Mouse (Mus musculus) limb, embryonic 14.5 days (tissue): ENCODE results near the gene Camta1. TPM values are rescaled to one million over a fixed set of nuclear protein-coding genes. Genes with fewer than 3 reads are reported as not detected.

Source experiments
- ATAC-seq: fragments of 200-750 bp; cut with Nextera tagmentation; 2 replicates; pipeline ENCODE4 v1.8.0; 2017; ENCODE audit warnings: low read depth, moderate number of reproducible peaks, moderate TSS enrichment; ENCODE audit not compliant: low FRiP score
- DNase-seq: peaks from one replicate; pipeline ENCODE4 v3.0.0-alpha.2; 2015; ENCODE audit warnings: low spot score
- H3K27ac ChIP-seq: fragments of 300-500 bp; sonication (generic); replicated peaks from 2 replicates; pipeline ENCODE4 v1.5.1; 2014; ENCODE audit warnings: low read depth, mild to moderate bottlenecking, low read length, moderate library complexity, mixed read lengths
- H3K27me3 ChIP-seq: fragments of 300-500 bp; sonication (generic); 2 replicates; pipeline ENCODE4 v1.6.1; 2014; ENCODE audit warnings: low read length, mixed read lengths; ENCODE audit not compliant: control insufficient read depth, insufficient read depth
- H3K36me3 ChIP-seq: fragments of 300-500 bp; sonication (generic); 2 replicates; pipeline ENCODE4 v1.6.1; 2014; ENCODE audit warnings: mild to moderate bottlenecking, low read length, moderate library complexity, mixed read lengths; ENCODE audit not compliant: control insufficient read depth, insufficient read depth
- H3K4me1 ChIP-seq: fragments of 300-500 bp; sonication (generic); 2 replicates; pipeline ENCODE4 v1.6.1; 2014; ENCODE audit warnings: antibody characterized with exemption, low read length, mixed read lengths; ENCODE audit not compliant: control insufficient read depth, insufficient read depth
- H3K4me2 ChIP-seq: fragments of 300-500 bp; sonication (generic); replicated peaks from 2 replicates; pipeline ENCODE4 v1.6.1; 2014; ENCODE audit warnings: low read depth, mild to moderate bottlenecking, low read length, moderate library complexity; ENCODE audit not compliant: severe bottlenecking
- H3K4me3 ChIP-seq: fragments of 300-500 bp; sonication (generic); replicated peaks from 2 replicates; pipeline ENCODE4 v1.5.1; 2014; ENCODE audit warnings: low read length
- H3K9ac ChIP-seq: fragments of 300-500 bp; sonication (generic); 2 replicates; pipeline ENCODE4 v1.6.1; 2014; ENCODE audit warnings: mild to moderate bottlenecking, low read depth, low read length, moderate library complexity; ENCODE audit not compliant: severe bottlenecking
- H3K9me3 ChIP-seq: fragments of 300-500 bp; sonication (generic); 2 replicates; pipeline ENCODE4 v1.6.1; 2016; ENCODE audit warnings: low read length; ENCODE audit not compliant: control insufficient read depth
- POLR2A ChIP-seq: fragments of 200-500 bp; IDR thresholded peaks from 2 replicates; pipeline ENCODE4 v1.8.0; 2012; ENCODE audit warnings: inconsistent platforms, mild to moderate bottlenecking, moderate library complexity, borderline replicate concordance; ENCODE audit not compliant: insufficient read depth, insufficient read length; ENCODE audit errors: extremely low read depth
- WGBS: fragments of 180-500 bp; shearing (Covaris S2); extraction: QIAGEN DNeasy Blood & Tissue Kit; methylation state at CpG from one replicate; pipeline ENCODE4 v1.1.7; 2014; 5-methylcytosine and 5-hydroxymethylcytosine counted together
- polyA plus RNA-seq, 2 experiments: library from polyadenylated mRNA; depleted of rRNA in 1 of 2; stranded (reverse) in 1 of 2; unstranded in 1 of 2; fragments of >200 nt; fragmentation: Nextera tagmentation in 1 of 2; extraction: Ambion mirVana in 1 of 2; gene quantifications; 2 replicates each; pipeline versions ENCODE4 v1.2.1 to v1.2.3; 2012 to 2014

Gene Camta1
- polyA plus RNA-seq, 2 experiments, result 28.6 to 78.8 TPM

GRCm38 (mm10) chr4:151757261-151757660 lies 104.4 kb downstream of the Camta1 start:
- WGBS, result 94% methylated on average over 3 of the region's 3 CpGs

GRCm38 (mm10) chr4:151756400-151756799 lies 105.3 kb downstream of the Camta1 start:
- Histone ChIP-seq H3K36me3 (no peaks in the 10 kb centered on the region), H3K4me2 (no peak overlapping the region), H3K4me1 (peaks cover 3% of the 10 kb centered on the region; the same call in 1 of the 2 replicates), H3K4me3 (no peak overlapping the region), H3K27me3 (no peaks in the 10 kb centered on the region), H3K9ac (no peak overlapping the region), H3K9me3 (no peaks in the 10 kb centered on the region), H3K27ac (no peak overlapping the region)
- no peak for ATAC-seq
- TF ChIP-seq POLR2A, result no peak
- 38% methylated on average over 10 of the region's 10 CpGs for WGBS
- DNase-seq, result no peak

More at GRCm38 (mm10) chr4:151757261-151757660, 104.4 kb downstream of the Camta1 start:
- H3K27me3 ChIP-seq, result no peaks in the 10 kb centered on the region
- H3K4me1 ChIP-seq, result peaks cover 3% of the 10 kb centered on the region; the same call in 1 of the 2 replicates
- no peaks in the 10 kb centered on the region for H3K36me3 ChIP-seq
- no peak overlapping the region for H3K4me2 ChIP-seq
- no peak for TF ChIP-seq POLR2A
- no peak overlapping the region for H3K4me3 ChIP-seq
- no peak for ATAC-seq
- no peak overlapping the region for H3K9ac ChIP-seq
- H3K9me3 ChIP-seq, result no peaks in the 10 kb centered on the region
- H3K27ac ChIP-seq, result no peak overlapping the region
- DNase-seq, result no peak

GRCm38 (mm10) chr4:151753231-151753630 lies 108.4 kb downstream of the Camta1 start:
- Histone ChIP-seq H3K4me2 (no peak overlapping the region), H3K36me3 (no peaks in the 10 kb centered on the region), H3K27me3 (no peaks in the 10 kb centered on the region), H3K4me1 (peaks cover 3% of the 10 kb centered on the region; the same call in 1 of the 2 replicates), H3K27ac (no peak overlapping the region), H3K9me3 (no peaks in the 10 kb centered on the region), H3K9ac (no peak overlapping the region), H3K4me3 (no peak overlapping the region)
- 49% methylated on average over 10 of the region's 10 CpGs for WGBS
- no peak for DNase-seq
- no peak for TF ChIP-seq POLR2A
- no peak for ATAC-seq

GRCm38 (mm10) chr4:151752551-151752950 lies 109.1 kb downstream of the Camta1 start:
- Histone ChIP-seq H3K27ac (no peak overlapping the region), H3K36me3 (no peaks in the 10 kb centered on the region), H3K4me3 (no peak overlapping the region), H3K9me3 (no peaks in the 10 kb centered on the region), H3K9ac (no peak overlapping the region), H3K4me1 (peaks cover 3% of the 10 kb centered on the region; the same call in 1 of the 2 replicates), H3K27me3 (no peaks in the 10 kb centered on the region), H3K4me2 (no peak overlapping the region)
- 52% methylated on average over 7 of the region's 7 CpGs for WGBS
- no peak for DNase-seq
- no peak for ATAC-seq
- no peak for TF ChIP-seq POLR2A

GRCm38 (mm10) chr4:151751270-151751945 lies 110.3 kb downstream of the Camta1 start:
- DNase-seq (no peak), ATAC-seq (no peak)
- H3K9ac ChIP-seq, result no peak overlapping the region
- no peak overlapping the region for H3K4me2 ChIP-seq
- no peaks in the 10 kb centered on the region for H3K9me3 ChIP-seq
- no peak overlapping the region for H3K27ac ChIP-seq
- H3K4me1 ChIP-seq, result peaks cover 3% of the 10 kb centered on the region; the same call in 1 of the 2 replicates
- no peak for TF ChIP-seq POLR2A
- no peaks in the 10 kb centered on the region for H3K36me3 ChIP-seq
- no peaks in the 10 kb centered on the region for H3K27me3 ChIP-seq
- WGBS, result 83% methylated on average over 15 of the region's 15 CpGs
- no peak overlapping the region for H3K4me3 ChIP-seq
